Mouse (Mus musculus) cortical plate, adult 2 months (tissue): Measurements from ENCODE around the gene Rfxank. TPM values are rescaled to one million over a fixed set of nuclear protein-coding genes. Genes with fewer than 3 reads are reported as not detected.
A peak's percentile ranks its signal among the peaks of the same experiment; 100 is the strongest.

Experiments
- H3K27ac ChIP-seq: fragments of 200-500 bp; 2 replicates; pipeline ENCODE4 v1.5.1; 2012; ENCODE audit warnings: low read length, control low read depth, inconsistent platforms; ENCODE audit not compliant: insufficient read depth
- H3K4me1 ChIP-seq: fragments of 200-500 bp; 2 replicates; pipeline ENCODE4 v1.6.1; 2011; ENCODE audit warnings: low read length; ENCODE audit not compliant: control insufficient read depth, insufficient read depth
- H3K4me3 ChIP-seq: fragments of 200-500 bp; 2 replicates; pipeline ENCODE4 v1.5.1; 2011; ENCODE audit warnings: mild to moderate bottlenecking, low read length, control low read depth; ENCODE audit not compliant: insufficient read depth
- CTCF ChIP-seq: fragments of 200-500 bp; IDR thresholded peaks from 2 replicates; pipeline ENCODE4 v1.5.1; 2011; ENCODE audit warnings: mild to moderate bottlenecking, control low read depth, low read length; ENCODE audit not compliant: insufficient read depth; ENCODE audit errors: extremely low read depth
- POLR2A ChIP-seq: fragments of 200-500 bp; IDR thresholded peaks from 2 replicates; pipeline ENCODE4 v1.6.1; 2011; ENCODE audit warnings: mild to moderate bottlenecking, low read length, control low read depth; ENCODE audit not compliant: insufficient read depth; ENCODE audit errors: extremely low read depth
- polyA plus RNA-seq: library from polyadenylated mRNA; depleted of rRNA; stranded (reverse); fragments of >200 nt; gene quantifications from 2 replicates; pipeline ENCODE4 v1.2.3, GENCODE M21; 2012

The Rfxank gene
- polyA plus RNA-seq, 1 experiment: 18.5 TPM

- Histone ChIP-seq H3K4me1 (peaks cover 3% of the 10 kb centered on the region), H3K27ac (peak overlapping the region; percentile 84; the same call in 1 of the 2 replicates), H3K4me3 (no peak overlapping the region)
- no peak for TF ChIP-seq CTCF
- TF ChIP-seq POLR2A: no peak
Observed at GRCm38 (mm10) chr8:70130066-70130465, 8.9 kb downstream of the Rfxank start.

- H3K4me1 ChIP-seq: peaks cover 5% of the 10 kb centered on the region
- H3K27ac ChIP-seq: peak overlapping the region; percentile 84; the same call in 1 of the 2 replicates
- H3K4me3 ChIP-seq: no peak overlapping the region
- TF ChIP-seq CTCF: no peak
- TF ChIP-seq POLR2A: no peak
Observed at GRCm38 (mm10) chr8:70129309-70129952, 9.5 kb downstream of the Rfxank start.

GRCm38 (mm10) chr8:70128435-70128834 is 10.5 kb downstream of the Rfxank start:
- Histone ChIP-seq H3K4me3 (no peak overlapping the region), H3K27ac (peak overlapping the region; percentile 66), H3K4me1 (peaks cover 5% of the 10 kb centered on the region)
- TF ChIP-seq CTCF (no peak), POLR2A (no peak)

- TF ChIP-seq CTCF: no peak
- TF ChIP-seq POLR2A: no peak
- Histone ChIP-seq H3K4me3 (no peak overlapping the region), H3K27ac (no peak overlapping the region), H3K4me1 (peaks cover 2% of the 10 kb centered on the region; the same call in 1 of the 2 replicates)
Observed at GRCm38 (mm10) chr8:70124992-70125391, 14.0 kb downstream of the Rfxank start.

GRCm38 (mm10) chr8:70122863-70123262 is 16.1 kb downstream of the Rfxank start:
- H3K27ac ChIP-seq: no peak overlapping the region
- no peak overlapping the region for H3K4me3 ChIP-seq
- H3K4me1 ChIP-seq: peaks cover 2% of the 10 kb centered on the region; the same call in 1 of the 2 replicates
- TF ChIP-seq CTCF: peak; percentile 50
- TF ChIP-seq POLR2A: no peak

- Histone ChIP-seq H3K4me3 (peak within 1 kb of the TSS; percentile 62), H3K27ac (peak within 1 kb of the TSS; percentile 38), H3K4me1 (peaks cover 12% of the 10 kb centered on the region)
- TF ChIP-seq POLR2A (peak; percentile 100), CTCF (no peak)
Observed at GRCm38 (mm10) chr8:70120667-70121066, 18.3 kb downstream of the Rfxank start, which contains the start of gene Ncan. Gene Ncan (minus strand): TSS chr8:70120873.

GRCm38 (mm10) chr8:70118726-70119700 is 19.9 kb downstream of the Rfxank start:
- TF ChIP-seq CTCF (no peak), POLR2A (peak; percentile 68)

GRCm38 (mm10) chr8:70117611-70118010 is 21.3 kb downstream of the Rfxank start:
- peaks cover 15% of the 10 kb centered on the region for H3K4me1 ChIP-seq
- no peak overlapping the region for H3K27ac ChIP-seq
- TF ChIP-seq POLR2A (no peak), CTCF (no peak)
- H3K4me3 ChIP-seq: peak overlapping the region; percentile 62; the same call in 1 of the 2 replicates

More at GRCm38 (mm10) chr8:70118726-70119700, 19.9 kb downstream of the Rfxank start:
- H3K4me1 ChIP-seq: peaks cover 10% of the 10 kb centered on the region
- H3K4me3 ChIP-seq: peak overlapping the region; percentile 62
- peak overlapping the region; percentile 38 for H3K27ac ChIP-seq

GRCm38 (mm10) chr8:70114892-70115291 is 24.1 kb downstream of the Rfxank start:
- TF ChIP-seq POLR2A: no peak
- no peak for TF ChIP-seq CTCF
- Histone ChIP-seq H3K27ac (no peak overlapping the region), H3K4me1 (peaks cover 16% of the 10 kb centered on the region), H3K4me3 (no peak overlapping the region)
